Mouse (Mus musculus): ENCODE results near the gene Mast3. TPM values are rescaled to one million over a fixed set of nuclear protein-coding genes. Genes with fewer than 3 reads are reported as not detected.

Gene Mast3
- polyA plus RNA-seq, 1 experiment from 2014 or later, result 15.8 TPM

DNA sequence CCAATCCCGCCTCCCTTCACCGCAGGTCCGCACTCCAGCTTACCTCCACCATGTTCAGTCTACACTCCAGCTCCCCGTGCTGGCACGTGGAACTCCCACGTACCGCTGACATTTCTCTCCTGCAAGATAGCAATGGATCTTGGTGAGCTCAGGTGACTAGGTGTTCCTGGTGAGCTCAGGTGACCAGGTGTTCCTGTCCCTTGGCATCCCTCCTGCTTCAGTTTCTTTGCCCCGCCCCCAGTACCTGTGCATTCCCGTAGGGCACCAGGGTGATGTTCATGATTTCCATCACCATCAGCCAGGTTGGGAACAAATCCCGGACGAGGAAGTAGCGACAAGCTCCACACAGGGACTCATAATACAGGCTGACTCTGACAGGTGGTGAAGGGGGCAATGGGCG lies 40.2 kb downstream of the Mast3 start:
- no peak for ATAC-seq (ENCODE audit: low read depth)
- Histone ChIP-seq H3K27me3 (peaks cover 20% of the 10 kb centered on the region; the same call in 1 of the 2 replicates), H3K4me1 (replicated peaks) (peaks cover 32% of the 10 kb centered on the region), H3K9me3 (no peaks in the 10 kb centered on the region), H3K4me3 (no peak overlapping the region), H3K4me2 (no peak overlapping the region), H3K36me3 (peaks cover 25% of the 10 kb centered on the region), H3K27ac (replicated peaks) (no peak overlapping the region), H3K9ac (no peak overlapping the region)
- whole genome bisulfite sequencing, result 95% methylated on average over 13 of the region's 13 CpGs

DNA sequence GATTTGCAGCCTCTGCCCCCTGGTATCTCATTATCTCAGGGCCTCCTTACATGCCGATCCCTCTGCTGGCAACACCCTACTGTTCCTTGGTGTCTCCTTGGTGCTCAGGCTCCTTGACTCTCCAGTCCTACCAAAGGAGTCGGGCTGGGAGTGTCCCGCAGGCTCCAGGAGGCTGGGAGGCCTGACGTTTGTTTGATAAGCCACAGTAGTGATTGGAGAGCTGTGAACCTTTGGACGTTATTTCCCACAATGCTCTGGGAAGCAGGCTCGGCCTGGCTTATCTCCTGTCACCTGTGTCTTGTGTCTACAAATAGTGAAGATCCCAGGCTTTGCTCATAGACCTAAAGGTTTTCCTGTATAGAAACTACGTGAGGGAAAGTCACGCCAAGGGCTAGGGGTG lies 40.8 kb downstream of the Mast3 start:
- 86% methylated on average over 8 of the region's 8 CpGs for WGBS
- Histone ChIP-seq H3K9me3 (no peaks in the 10 kb centered on the region), H3K27ac (replicated peaks) (no peak overlapping the region), H3K4me1 (replicated peaks) (peaks cover 36% of the 10 kb centered on the region), H3K27me3 (peaks cover 20% of the 10 kb centered on the region; the same call in 1 of the 2 replicates), H3K9ac (no peak overlapping the region), H3K4me3 (no peak overlapping the region), H3K4me2 (no peak overlapping the region), H3K36me3 (peaks cover 22% of the 10 kb centered on the region)
- no peak for ATAC-seq (ENCODE audit: low read depth)

DNA sequence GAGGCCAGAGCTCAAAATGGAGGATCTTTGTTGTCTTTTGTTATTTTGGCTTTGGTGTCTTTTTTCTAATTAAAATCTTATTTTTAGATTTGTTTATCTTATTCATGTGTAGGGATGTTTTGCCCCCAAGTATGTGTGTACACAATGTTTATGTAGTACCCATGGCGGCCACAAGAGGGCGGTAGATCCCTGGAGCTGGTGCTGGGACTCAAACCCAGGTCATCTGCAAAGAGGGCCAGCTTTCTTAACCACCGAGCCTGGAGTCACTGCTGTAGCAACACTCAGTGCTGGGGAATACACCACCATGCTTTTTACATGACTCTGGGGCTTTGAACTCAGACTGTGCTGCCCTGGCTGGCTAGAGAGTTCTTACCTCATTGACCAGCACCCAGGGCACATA lies 41.5 kb downstream of the Mast3 start:
- H3K4me1 ChIP-seq (replicated peaks), result peaks cover 43% of the 10 kb centered on the region
- H3K36me3 ChIP-seq, result peaks cover 21% of the 10 kb centered on the region
- no peak overlapping the region for H3K27ac ChIP-seq (replicated peaks)
- no peak for ATAC-seq (ENCODE audit: low read depth)
- 4% methylated on average over 3 of the region's 3 CpGs for WGBS
- H3K9ac ChIP-seq, result no peak overlapping the region
- H3K4me2 ChIP-seq, result no peak overlapping the region
- peaks cover 20% of the 10 kb centered on the region; the same call in 1 of the 2 replicates for H3K27me3 ChIP-seq
- no peaks in the 10 kb centered on the region for H3K9me3 ChIP-seq
- H3K4me3 ChIP-seq, result no peak overlapping the region

DNA sequence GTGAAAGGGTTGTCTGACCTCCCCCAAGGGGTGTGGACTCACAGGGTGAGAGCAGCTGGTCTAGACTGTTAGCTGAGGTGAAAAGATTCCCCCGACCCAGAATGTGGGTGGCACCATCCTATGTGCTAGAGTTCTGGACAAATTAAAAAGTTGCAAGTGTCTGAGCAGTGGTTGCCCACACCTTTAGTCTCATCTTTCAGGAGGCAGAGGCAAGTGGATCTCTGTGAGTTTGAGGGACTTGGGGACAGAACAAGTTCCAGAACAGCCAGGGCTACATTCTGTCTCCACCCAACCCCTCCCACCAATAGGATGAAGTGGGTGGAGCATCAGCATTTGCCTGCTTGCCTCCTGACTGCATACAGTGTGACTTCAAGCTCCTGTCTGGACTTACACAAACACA lies 42.7 kb downstream of the Mast3 start:
- H3K36me3 ChIP-seq, result peaks cover 21% of the 10 kb centered on the region
- H3K9me3 ChIP-seq, result no peaks in the 10 kb centered on the region
- H3K4me1 ChIP-seq (replicated peaks), result peaks cover 55% of the 10 kb centered on the region
- 76% methylated on average over 1 of the region's 1 CpGs for WGBS
- no peak overlapping the region for H3K27ac ChIP-seq (replicated peaks)
- no peak overlapping the region for H3K4me3 ChIP-seq
- peaks cover 14% of the 10 kb centered on the region; the same call in 1 of the 2 replicates for H3K27me3 ChIP-seq
- no peak overlapping the region for H3K4me2 ChIP-seq
- no peak for ATAC-seq (ENCODE audit: low read depth)
- no peak overlapping the region for H3K9ac ChIP-seq

DNA sequence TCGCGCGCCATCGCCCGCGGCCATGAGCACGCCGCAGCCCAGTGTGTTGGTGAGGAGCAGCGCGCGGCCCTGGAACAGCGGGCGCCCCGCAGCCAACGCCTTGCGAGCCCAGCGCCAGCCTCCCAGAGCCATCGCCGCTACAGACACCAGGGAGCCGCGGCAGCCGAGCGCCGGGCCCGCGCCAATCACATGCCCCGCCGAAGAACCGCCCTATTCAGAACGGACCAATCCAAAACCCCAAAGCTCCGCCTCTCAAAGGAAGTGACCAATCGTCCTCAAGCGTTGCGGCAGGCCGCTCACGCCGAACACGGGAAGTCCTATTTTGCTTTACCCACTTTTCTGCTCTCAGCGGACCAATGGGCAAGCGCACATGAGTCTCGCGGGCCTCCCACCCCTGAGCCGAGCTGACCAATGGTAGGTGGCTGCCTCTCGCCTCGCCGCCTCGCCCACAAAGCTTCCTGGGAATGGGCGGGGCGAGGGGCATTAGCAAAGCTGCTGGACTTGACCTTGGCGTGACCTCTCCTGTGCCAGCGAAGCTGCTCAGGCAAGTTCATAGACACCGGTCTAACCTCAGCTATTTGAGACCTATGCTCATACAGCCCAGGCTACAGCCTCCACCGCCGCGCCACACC lies 44.0 kb downstream of the Mast3 start, which contains the start of gene Mpv17l2:
Gene Mpv17l2 (minus strand): TSS at position 172 of the 632 bp plus-strand sequence.
- Histone ChIP-seq H3K4me1 (replicated peaks) (peaks cover 56% of the 10 kb centered on the region), H3K27ac (replicated peaks) (peak within 1 kb of the TSS; percentile 86), H3K4me3 (peak within 1 kb of the TSS; percentile 71), H3K9me3 (no peaks in the 10 kb centered on the region), H3K27me3 (0 out of 2 replicates have a peak, but pooled peaks cover 2% of the 10 kb centered on the region), H3K4me2 (peak within 1 kb of the TSS; percentile 96), H3K36me3 (peaks cover 31% of the 10 kb centered on the region), H3K9ac (peak within 1 kb of the TSS; percentile 92)
- under 1% methylated on average over 55 of the region's 55 CpGs for WGBS
- ATAC-seq (ENCODE audit: low read depth), result peak; percentile 94

DNA sequence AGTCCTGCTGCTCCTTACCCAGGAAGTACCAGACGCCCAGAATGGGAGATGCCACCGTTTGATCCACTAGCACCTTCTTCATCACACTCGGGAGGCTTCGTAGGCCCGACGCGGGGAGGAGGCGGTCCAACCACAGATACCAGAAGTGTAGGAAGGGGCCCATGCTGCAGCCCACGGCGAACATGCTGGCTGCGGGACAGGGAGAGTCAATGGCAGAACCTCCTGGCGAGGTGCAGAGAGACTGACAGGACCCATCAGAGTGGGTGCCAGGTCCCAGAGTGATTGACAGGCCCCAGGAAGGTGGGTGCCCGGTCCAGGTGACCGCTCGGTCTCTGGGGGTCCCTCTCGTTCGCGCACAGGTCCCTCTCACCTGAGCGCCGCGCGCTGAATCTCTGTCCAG lies 44.5 kb downstream of the Mast3 start:
- no peaks in the 10 kb centered on the region for H3K27me3 ChIP-seq
- H3K4me3 ChIP-seq, result peak overlapping the region; percentile 71
- WGBS, result under 1% methylated on average over 22 of the region's 22 CpGs
- H3K9me3 ChIP-seq, result no peaks in the 10 kb centered on the region
- peak overlapping the region; percentile 96 for H3K4me2 ChIP-seq
- peak overlapping the region; percentile 86 for H3K27ac ChIP-seq (replicated peaks)
- peaks cover 58% of the 10 kb centered on the region for H3K4me1 ChIP-seq (replicated peaks)
- peak overlapping the region; percentile 92 for H3K9ac ChIP-seq
- peaks cover 32% of the 10 kb centered on the region for H3K36me3 ChIP-seq
- ATAC-seq (ENCODE audit: low read depth), result no peak

DNA sequence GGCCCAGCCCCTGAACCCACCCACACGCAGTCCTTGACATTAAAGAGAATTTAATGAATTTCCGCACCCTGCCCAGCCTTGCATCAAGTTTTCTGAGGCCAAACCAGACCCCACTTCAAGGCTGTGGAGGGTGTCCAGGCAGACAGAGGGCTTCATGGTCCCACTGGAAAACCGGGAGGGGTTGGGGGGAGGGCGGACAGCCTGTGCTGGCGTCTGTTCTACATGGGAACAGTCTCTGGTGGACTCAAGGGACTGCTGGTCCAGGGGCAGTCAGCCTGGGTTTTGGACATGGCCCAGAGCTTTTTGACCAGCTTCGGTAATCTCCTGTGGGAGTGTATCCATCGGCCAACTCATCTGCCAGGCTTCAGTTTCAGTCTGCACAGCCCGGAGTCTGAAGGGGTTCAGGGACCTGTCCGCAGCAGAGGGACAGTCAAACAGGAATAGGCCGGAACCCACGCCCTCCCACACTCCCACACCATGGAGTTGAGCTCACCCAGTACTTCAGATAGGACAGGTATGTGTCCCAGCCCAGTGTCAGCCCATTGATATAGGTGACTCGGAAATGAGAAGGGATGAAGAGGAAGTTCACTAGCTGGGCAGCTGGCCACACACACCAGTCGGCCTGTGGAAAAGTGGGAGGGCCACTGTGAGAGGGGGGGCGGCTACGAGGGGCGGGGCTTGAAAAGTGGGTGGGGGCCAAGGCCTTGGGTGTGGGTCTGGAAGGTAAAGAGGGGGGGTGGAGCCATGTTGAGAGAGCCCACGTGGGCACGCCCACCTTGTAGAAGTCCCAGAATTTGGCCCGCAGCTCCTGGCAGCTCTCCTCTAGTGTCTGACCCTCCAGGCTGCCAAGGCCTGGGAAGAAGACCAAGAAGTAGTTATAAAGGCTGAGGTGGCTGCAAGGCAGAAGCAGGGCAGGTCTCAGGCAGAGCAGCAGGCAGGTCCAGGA lies 46.0 kb downstream of the Mast3 start:
- ATAC-seq (ENCODE audit: low read depth), result no peak
- Histone ChIP-seq H3K4me1 (replicated peaks) (peaks cover 62% of the 10 kb centered on the region), H3K27ac (replicated peaks) (peak overlapping the region; percentile 86), H3K9ac (0 out of 2 replicates have a peak overlapping the region, but pooled peaks have one; percentile 92), H3K27me3 (no peaks in the 10 kb centered on the region), H3K4me3 (peak overlapping the region; percentile 71; the same call in 1 of the 2 replicates), H3K36me3 (peaks cover 32% of the 10 kb centered on the region), H3K4me2 (peak overlapping the region; percentile 96; the same call in 1 of the 2 replicates), H3K9me3 (no peaks in the 10 kb centered on the region)
- WGBS, result 67% methylated on average over 19 of the region's 19 CpGs

DNA sequence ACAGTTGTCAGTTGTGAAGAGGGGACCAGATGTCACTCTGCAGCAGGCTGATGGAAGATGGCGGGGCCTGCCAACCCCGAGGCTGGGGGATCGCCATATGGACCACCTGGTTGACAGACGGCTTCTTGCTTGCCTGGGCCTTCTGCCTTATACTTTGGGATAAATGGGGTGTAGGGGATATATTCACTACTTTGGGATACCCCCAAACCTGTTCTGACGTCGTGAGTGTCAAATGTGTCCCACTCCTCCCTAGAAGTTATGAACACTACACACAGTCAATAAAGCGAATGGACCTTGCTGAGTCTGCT lies 46.6 kb downstream of the Mast3 start:
- Histone ChIP-seq H3K9ac (no peak overlapping the region), H3K4me2 (no peak overlapping the region), H3K27me3 (no peaks in the 10 kb centered on the region), H3K27ac (replicated peaks) (peak overlapping the region; percentile 46), H3K4me3 (no peak overlapping the region), H3K4me1 (replicated peaks) (peaks cover 64% of the 10 kb centered on the region), H3K36me3 (peaks cover 32% of the 10 kb centered on the region), H3K9me3 (no peaks in the 10 kb centered on the region)
- WGBS, result 69% methylated on average over 7 of the region's 7 CpGs
- ATAC-seq (ENCODE audit: low read depth), result no peak

DNA sequence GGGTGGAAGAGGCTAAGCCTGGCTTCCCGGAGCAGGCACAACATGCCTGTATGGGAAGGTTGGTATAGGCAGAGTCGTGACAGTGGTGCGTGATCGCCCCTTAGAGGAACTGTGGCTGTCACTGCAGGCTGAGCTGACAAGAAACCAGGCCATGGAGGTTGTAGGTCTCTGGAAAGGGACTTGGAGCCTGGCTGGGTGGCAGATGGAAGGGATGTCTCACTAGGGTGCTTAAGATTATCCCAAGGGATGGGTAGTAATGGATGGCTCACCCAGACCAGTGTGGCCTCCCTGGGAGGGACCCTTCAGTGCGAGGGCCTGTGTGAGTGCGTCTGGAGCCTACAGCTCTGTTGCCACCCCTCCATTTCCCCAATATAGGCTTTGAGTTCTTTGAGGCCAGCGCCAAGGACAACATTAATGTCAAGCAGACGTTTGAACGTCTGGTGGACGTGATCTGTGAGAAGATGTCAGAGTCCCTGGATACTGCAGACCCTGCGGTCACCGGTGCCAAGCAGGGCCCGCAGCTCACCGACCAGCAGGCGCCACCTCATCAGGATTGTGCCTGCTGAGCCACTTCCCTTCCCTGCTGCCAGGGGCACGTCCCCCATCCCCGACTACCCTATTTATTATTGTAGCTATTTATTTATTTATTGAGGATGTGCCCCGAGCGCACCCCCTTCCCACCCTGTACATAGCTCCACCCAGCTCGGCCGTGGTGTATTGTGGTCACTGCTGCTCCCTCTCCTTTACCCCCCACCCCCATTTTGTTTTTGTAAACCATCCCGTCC lies 47.1 kb downstream of the Mast3 start:
- H3K27ac ChIP-seq (replicated peaks), result peak overlapping the region; percentile 46
- ATAC-seq (ENCODE audit: low read depth), result no peak
- WGBS, result 61% methylated on average over 22 of the region's 22 CpGs
- H3K9me3 ChIP-seq, result no peaks in the 10 kb centered on the region
- no peaks in the 10 kb centered on the region for H3K27me3 ChIP-seq
- no peak overlapping the region for H3K4me3 ChIP-seq
- H3K4me2 ChIP-seq, result no peak overlapping the region
- peaks cover 32% of the 10 kb centered on the region for H3K36me3 ChIP-seq
- H3K4me1 ChIP-seq (replicated peaks), result peaks cover 70% of the 10 kb centered on the region
- H3K9ac ChIP-seq, result peak overlapping the region; percentile 55

DNA sequence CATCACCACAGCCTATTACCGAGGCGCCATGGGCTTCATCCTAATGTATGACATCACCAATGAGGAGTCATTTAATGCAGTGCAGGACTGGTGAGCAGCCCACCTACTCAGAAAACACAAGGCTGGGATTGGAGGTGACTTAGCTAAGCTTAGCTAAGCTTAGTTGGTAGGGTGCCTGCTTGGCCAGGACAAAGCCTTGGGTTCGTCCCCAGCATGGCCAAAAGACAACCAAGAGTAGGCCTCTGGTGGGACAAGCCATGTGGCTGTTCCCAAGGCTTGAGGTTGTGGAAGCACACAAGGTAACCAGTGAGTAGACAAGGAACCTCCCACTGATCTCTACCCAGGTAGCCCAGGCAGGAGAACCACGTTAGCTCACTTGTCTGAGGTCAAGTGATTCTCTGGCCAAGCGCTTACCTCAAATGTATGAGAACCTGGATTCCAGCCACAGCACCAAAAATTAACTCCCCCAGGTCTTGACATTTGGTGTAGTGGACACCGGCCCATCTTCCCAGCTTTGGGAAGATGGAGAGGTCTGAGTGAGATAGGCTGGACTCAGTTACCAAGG lies 48.3 kb downstream of the Mast3 start:
- H3K4me2 ChIP-seq, result peak overlapping the region; percentile 93; the same call in 1 of the 2 replicates
- H3K36me3 ChIP-seq, result peaks cover 32% of the 10 kb centered on the region
- no peaks in the 10 kb centered on the region for H3K9me3 ChIP-seq
- H3K4me3 ChIP-seq, result no peak overlapping the region
- H3K9ac ChIP-seq, result 0 out of 2 replicates have a peak overlapping the region, but pooled peaks have one; percentile 0
- peaks cover 69% of the 10 kb centered on the region for H3K4me1 ChIP-seq (replicated peaks)
- no peak overlapping the region for H3K27ac ChIP-seq (replicated peaks)
- ATAC-seq (ENCODE audit: low read depth), result no peak
- WGBS, result 90% methylated on average over 6 of the region's 6 CpGs
- H3K27me3 ChIP-seq, result no peaks in the 10 kb centered on the region

DNA sequence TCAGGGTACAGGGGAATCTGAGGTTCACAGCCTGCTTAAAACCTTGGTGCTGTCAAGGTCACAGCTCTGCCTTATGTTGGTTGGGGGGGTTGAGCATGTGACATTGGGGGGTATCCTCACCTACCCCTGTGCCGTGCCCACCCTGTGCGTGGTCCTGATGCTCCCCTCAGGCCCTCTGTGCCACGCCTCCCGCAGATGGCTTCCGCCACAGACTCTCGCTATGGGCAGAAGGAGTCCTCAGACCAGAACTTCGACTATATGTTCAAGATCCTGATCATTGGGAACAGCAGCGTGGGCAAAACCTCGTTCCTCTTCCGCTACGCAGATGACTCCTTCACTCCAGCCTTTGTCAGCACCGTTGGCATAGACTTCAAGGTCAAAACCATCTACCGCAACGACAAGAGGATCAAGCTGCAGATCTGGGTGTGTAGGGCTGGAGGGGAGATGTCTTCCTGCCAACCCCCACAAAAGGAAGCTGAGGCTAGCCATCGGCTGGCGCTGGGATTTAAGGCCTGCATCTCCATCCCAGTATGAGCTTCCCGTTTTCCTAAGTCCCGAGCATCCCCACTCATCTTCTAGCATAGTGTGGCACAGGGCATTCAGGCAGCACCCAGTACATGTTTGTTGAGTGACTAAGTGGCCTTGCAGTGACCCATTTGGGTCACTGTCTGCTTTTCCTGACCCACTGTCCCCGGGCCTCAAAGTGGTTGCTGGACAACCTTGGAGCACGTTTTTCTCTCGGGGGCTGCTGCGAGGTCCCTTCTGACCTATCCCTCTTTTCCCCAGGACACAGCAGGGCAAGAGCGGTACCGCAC lies 49.0 kb downstream of the Mast3 start:
- Histone ChIP-seq H3K9me3 (no peaks in the 10 kb centered on the region), H3K9ac (peak overlapping the region; percentile 94), H3K4me1 (replicated peaks) (peaks cover 65% of the 10 kb centered on the region), H3K4me3 (peak overlapping the region; percentile 83), H3K27ac (replicated peaks) (peak overlapping the region; percentile 98), H3K36me3 (peaks cover 32% of the 10 kb centered on the region), H3K4me2 (peak overlapping the region; percentile 93), H3K27me3 (no peaks in the 10 kb centered on the region)
- whole genome bisulfite sequencing, result 82% methylated on average over 24 of the region's 24 CpGs
- ATAC-seq (ENCODE audit: low read depth), result no peak

Measured in neural tube, embryonic 13.5 days (tissue).